Mouse (Mus musculus) ES-E14 (cell line): ENCODE measurements around the gene Qars.

Experiments
- HCFC1 ChIP-seq: IDR thresholded peaks from 2 replicates; pipeline ENCODE4 v1.6.1; 2012; ENCODE audit warnings: low read length, inconsistent platforms, borderline replicate concordance; ENCODE audit not compliant: insufficient read depth
- MAFK ChIP-seq: IDR thresholded peaks from 2 replicates; pipeline ENCODE4 v1.6.1; 2014; ENCODE audit warnings: mild to moderate bottlenecking, low read depth, low read length, inconsistent platforms; ENCODE audit not compliant: insufficient read depth
- ZC3H11A ChIP-seq: IDR thresholded peaks from 2 replicates; pipeline ENCODE4 v1.6.1; 2012; ENCODE audit warnings: low read depth, mild to moderate bottlenecking, inconsistent platforms, low read length, borderline replicate concordance

- TF ChIP-seq HCFC1 = no peak
- TF ChIP-seq MAFK = no peak
- no peak for TF ChIP-seq ZC3H11A
These were observed 38.1 kb upstream of the Qars start for GRCm38 (mm10) chr9:108469430-108469829.
